Mouse (Mus musculus): Measurements from ENCODE around the gene Trim15.
A peak's percentile ranks its signal among the peaks of the same experiment; 100 is the strongest.
"Not testable (repeated sequence)": the region's sequence is repeated elsewhere in the genome, so short reads cannot be mapped to it uniquely, and the experiment has no call there.

Gene Trim15

GRCm38 (mm10) chr17:36866719-36867527, at the start of gene Trim15:
Trim15 (minus strand) TSS chr17:36867210.
- DNase-seq (ENCODE audit: low spot score in 2 of 2), result no peak

- peak; percentile 38 to 66 for DNase-seq (ENCODE audit: low spot score in 2 of 2)
Observed at GRCm38 (mm10) chr17:36915076-36915475, 48.1 kb upstream of the Trim15 start.

GRCm38 (mm10) chr17:36914108-36914507, 47.1 kb upstream of the Trim15 start:
- peak; percentile 31 to 74 for DNase-seq (ENCODE audit: low spot score in 2 of 2)

GRCm38 (mm10) chr17:36912031-36912430, 45.0 kb upstream of the Trim15 start:
- no peak for DNase-seq (ENCODE audit: low spot score in 2 of 2)

- DNase-seq (ENCODE audit: low spot score in 2 of 2), result no peak
Observed at GRCm38 (mm10) chr17:36909802-36910201, 42.8 kb upstream of the Trim15 start.

- DNase-seq (ENCODE audit: low spot score in 2 of 2), result no peak
Observed at GRCm38 (mm10) chr17:36908235-36908634, 41.2 kb upstream of the Trim15 start.

- no peak for DNase-seq (ENCODE audit: low spot score in 2 of 2)
Observed at GRCm38 (mm10) chr17:36903651-36904050, 36.6 kb upstream of the Trim15 start.

GRCm38 (mm10) chr17:36900691-36901090, 33.7 kb upstream of the Trim15 start:
- DNase-seq (ENCODE audit: low spot score in 2 of 2), result no peak

DNA sequence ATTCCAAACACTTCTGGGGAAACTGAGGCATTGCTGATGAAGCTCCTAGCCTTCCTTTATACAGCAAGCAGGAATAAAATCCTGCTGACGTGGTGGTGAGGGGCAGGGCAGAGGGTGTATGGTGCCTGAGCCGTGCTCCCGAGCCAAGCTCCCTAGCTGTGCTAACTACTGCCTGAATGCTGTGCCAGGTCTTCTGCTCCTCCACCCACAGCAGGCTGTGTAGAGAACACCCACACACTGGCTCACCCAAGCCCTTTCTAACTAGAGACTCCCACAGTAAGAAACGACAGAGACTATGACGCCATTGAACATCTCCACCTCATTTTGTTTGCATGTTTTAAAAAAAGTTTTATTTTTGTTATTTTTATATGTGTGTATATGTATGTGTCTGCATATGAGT, 33.0 kb upstream of the Trim15 start:
- DNase-seq (ENCODE audit: low spot score in 2 of 2), result no peak

DNA sequence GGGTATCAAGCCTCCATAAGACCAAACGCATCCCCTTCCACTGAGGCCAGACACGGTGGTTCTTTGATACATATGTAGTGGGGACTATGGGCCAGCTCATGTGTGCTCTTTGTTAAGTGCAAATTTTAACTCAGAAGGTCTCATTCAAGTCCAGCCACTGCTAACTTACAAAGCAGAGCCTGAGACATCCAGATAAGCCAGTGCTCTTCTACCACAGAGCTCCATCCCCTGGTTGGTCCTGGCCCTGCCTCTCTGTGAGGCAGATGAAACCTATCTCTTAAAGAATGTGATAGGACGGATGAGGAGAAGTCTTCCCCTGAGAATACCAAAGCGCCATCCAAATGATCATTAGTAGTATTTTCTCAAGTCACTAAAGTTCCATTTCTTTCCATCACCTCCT, 32.4 kb upstream of the Trim15 start:
- DNase-seq (ENCODE audit: low spot score in 2 of 2), result no peak

- DNase-seq (ENCODE audit: low spot score in 2 of 2), result no peak
Observed at GRCm38 (mm10) chr17:36897552-36898205, 30.7 kb upstream of the Trim15 start, which contains the start of gene Trim31. Trim31 (plus strand) TSS chr17:36898118.

GRCm38 (mm10) chr17:36897065-36897464, 30.1 kb upstream of the Trim15 start:
- DNase-seq (ENCODE audit: low spot score in 2 of 2), result no peak

DNA sequence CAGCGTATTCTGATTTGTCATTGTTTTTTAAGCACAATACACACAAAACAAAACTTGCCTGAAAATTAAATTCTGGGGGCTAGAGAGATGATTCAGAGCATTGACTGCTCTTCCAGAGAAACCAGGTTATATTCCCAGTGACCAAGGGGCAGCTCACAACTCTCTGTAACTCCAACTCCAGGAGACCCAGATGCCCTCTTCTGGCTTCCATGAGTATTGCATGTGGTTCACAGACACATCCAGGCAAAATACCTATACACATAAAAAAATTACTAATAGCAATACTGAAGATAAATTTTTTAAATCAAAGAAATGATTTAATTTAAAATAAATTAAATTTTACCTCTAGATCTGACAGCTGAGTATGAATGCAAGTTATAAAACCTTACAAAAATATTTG, 29.6 kb upstream of the Trim15 start:
- peak in 1 of 2 experiments; percentile 18 for DNase-seq (ENCODE audit: low spot score in 2 of 2)

- no peak for DNase-seq (ENCODE audit: low spot score in 2 of 2)
Observed at GRCm38 (mm10) chr17:36893387-36893786, 26.4 kb upstream of the Trim15 start.

DNA sequence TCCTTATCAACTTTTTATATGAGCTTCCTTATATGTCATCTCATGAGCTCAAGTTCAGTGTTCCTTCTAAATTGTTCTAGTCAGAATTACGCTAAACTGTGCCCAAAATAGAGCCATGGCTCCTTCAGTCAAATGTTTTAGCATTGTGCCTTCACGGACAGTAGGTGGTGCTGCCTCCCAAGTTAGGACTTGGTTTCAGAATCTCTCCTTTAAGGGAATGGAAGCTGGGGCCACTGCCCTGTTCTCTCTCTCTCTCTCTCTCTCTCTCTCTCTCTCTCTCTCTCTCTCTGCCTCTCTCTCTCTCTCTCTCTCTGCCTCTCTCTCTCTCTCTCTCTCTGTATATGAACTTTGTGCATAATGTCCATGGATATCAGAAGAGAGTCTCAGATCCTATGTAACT, 25.4 kb upstream of the Trim15 start:
- peak in 1 of 2 experiments; percentile 24 for DNase-seq (ENCODE audit: low spot score in 2 of 2)

DNA sequence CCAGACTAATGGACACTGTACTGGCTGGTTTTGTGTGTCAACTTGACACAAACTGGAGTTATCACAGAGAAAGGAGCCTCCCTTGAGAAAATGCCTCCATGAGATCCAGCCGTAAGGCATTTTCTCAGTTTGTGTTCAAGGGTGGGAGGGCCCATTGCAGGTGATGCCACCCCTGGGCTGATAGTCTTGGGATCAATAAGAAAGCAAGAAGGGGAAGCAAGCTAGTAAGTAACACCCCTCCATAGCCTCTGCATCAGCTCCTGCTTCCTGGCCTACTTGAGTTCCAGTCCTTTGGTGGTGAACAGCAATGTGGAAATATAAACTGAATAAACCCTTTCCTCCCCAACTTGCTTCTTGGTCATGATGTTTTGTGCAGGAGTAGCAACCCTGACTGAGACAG, 24.5 kb upstream of the Trim15 start:
- not testable (repeated sequence) for DNase-seq (ENCODE audit: low spot score in 2 of 2)

DNA sequence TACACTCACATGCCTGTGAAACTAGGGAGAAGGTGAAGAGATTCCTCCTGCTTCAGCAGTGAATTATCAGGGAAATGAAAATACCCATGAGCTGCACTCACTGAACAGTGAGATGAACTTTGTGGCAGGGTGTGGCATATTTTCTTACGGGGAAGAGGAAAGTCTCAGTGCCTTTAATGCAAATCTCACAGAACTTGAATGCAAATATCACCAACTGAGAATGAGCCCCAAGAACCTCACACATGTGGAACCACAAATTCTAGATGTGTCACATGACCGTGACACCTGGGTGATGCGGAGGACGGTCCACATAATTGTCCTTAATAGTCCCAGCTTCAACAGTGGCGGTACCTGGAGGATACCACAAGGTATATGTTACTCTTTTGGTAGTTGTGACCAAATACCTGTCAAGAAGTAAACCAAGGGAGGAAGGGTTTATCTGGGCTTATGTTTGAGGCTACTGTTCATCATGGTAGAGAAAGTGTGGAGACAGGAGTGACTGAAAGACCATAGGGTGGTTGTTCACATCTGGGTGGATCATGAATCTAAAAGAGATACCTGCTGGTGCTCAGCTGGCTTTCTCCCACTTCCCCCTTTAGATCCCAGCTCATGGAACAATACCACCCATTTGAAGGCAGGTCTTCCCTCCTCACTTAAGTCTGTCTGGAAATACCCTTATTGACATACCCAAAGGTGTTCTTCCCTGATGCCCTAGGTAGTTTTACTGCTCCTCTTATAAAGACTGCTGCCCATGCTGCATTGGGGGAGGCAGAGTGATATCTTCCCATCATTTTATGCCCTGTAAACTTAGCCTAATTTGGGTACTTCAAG, 23.3 kb upstream of the Trim15 start, which contains the start of gene Trim40:
Gene Trim40 (minus strand): TSS at position 51 of the 831 bp plus-strand sequence.
- DNase-seq (ENCODE audit: low spot score in 2 of 2), result no peak

DNA sequence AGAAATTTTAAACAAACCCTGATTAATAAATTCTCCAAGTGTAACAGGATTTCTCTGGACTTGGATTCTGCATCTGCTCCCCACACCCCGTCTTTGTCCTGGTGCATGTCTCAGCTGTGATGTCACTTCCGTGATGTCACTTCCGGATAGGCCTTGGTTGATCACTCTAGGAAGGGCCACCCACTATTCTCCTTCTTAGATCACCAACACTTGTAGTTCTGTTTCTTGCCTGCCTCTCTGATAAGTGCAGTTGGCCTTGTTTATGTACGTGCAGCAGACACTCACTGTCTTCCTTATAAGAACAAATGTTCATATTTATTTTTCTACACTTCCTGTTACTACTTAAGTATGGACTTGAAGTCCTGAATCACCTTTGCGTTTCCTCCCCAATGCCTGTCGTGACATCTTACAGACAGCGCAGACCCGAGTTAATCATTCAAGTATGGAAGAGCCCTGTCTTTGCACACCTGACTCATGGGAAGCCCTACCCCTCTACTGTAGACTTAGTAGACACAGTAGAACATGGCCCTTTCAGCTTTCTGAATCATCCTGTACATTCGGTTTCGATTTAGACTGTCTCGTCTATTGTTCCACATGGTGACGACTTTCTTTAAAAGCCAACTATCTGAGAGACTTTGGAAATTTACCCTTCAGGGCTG, 18.3 kb upstream of the Trim15 start:
- no peak for DNase-seq (ENCODE audit: low spot score in 2 of 2)

- DNase-seq (ENCODE audit: low spot score in 2 of 2), result no peak
Observed at GRCm38 (mm10) chr17:36883350-36883749, 16.3 kb upstream of the Trim15 start.

GRCm38 (mm10) chr17:36874636-36875035, 7.6 kb upstream of the Trim15 start:
- no peak for DNase-seq (ENCODE audit: low spot score in 2 of 2)

Measured in cerebellum, postnatal 4 days (tissue).